Mouse (Mus musculus) midbrain, postnatal 0 days (tissue): ENCODE measurements around the gene Hs3st1. TPM values are rescaled to one million over a fixed set of nuclear protein-coding genes. Genes with fewer than 3 reads are reported as not detected.

Source experiments
- ATAC-seq: fragments of 200-750 bp; cut with Nextera tagmentation; 2 replicates; pipeline ENCODE4 v1.8.0; 2017; ENCODE audit warnings: moderate number of reproducible peaks, mild to moderate bottlenecking, moderate TSS enrichment, moderate library complexity; ENCODE audit not compliant: low FRiP score
- DNase-seq: peaks from one replicate; pipeline ENCODE4 v3.0.0-alpha.2; 2015; ENCODE audit warnings: low spot score
- H3K27ac ChIP-seq: fragments of 300-500 bp; sonication (generic); 2 replicates; pipeline ENCODE4 v1.5.1; 2014; ENCODE audit warnings: low read depth, mild to moderate bottlenecking, low read length, mixed read lengths
- H3K27me3 ChIP-seq: fragments of 300-500 bp; sonication (generic); 2 replicates; pipeline ENCODE4 v1.6.1; 2014; ENCODE audit warnings: low read length, control low read depth, mixed read lengths; ENCODE audit not compliant: insufficient read depth
- H3K36me3 ChIP-seq: fragments of 300-500 bp; sonication (generic); 2 replicates; pipeline ENCODE4 v1.6.1; 2014; ENCODE audit warnings: low read length, control low read depth, mixed read lengths; ENCODE audit not compliant: insufficient read depth
- H3K4me1 ChIP-seq: fragments of 300-500 bp; sonication (generic); 2 replicates; pipeline ENCODE4 v1.6.1; 2014; ENCODE audit warnings: mild to moderate bottlenecking, control low read depth, antibody characterized with exemption, low read length, mixed read lengths; ENCODE audit not compliant: insufficient read depth
- H3K4me2 ChIP-seq: fragments of 300-500 bp; sonication (generic); 2 replicates; pipeline ENCODE4 v1.6.1; 2014; ENCODE audit warnings: low read depth, mild to moderate bottlenecking, low read length, mixed read lengths; ENCODE audit not compliant: poor library complexity, severe bottlenecking
- H3K4me3 ChIP-seq: fragments of 300-500 bp; sonication (generic); 2 replicates; pipeline ENCODE4 v1.5.1; 2014; ENCODE audit warnings: low read depth, mild to moderate bottlenecking, low read length, moderate library complexity
- H3K9ac ChIP-seq: fragments of 300-500 bp; sonication (generic); replicated peaks from 2 replicates; pipeline ENCODE4 v1.6.1; 2014; ENCODE audit warnings: mild to moderate bottlenecking, low read length, moderate library complexity, mixed read lengths; ENCODE audit not compliant: poor library complexity, severe bottlenecking
- H3K9me3 ChIP-seq: fragments of 300-500 bp; sonication (generic); 2 replicates; pipeline ENCODE4 v1.6.1; 2016; ENCODE audit warnings: low read length, control low read depth
- CTCF ChIP-seq: IDR thresholded peaks from 2 replicates; pipeline ENCODE4 v1.5.1; 2016; ENCODE audit warnings: antibody characterized with exemption, mild to moderate bottlenecking
- WGBS: fragments of 180-500 bp; shearing (Covaris S2); extraction: QIAGEN DNeasy Blood & Tissue Kit; methylation state at CpG from one replicate; pipeline ENCODE4 v1.1.7; 2014; 5-methylcytosine and 5-hydroxymethylcytosine counted together
- polyA plus RNA-seq: library from polyadenylated mRNA; unstranded; fragments of >200 nt; fragmentation: Nextera tagmentation; extraction: Ambion mirVana; gene quantifications from 2 replicates; pipeline ENCODE4 v1.2.1, GENCODE M21; 2015
- total RNA-seq: library from RNA; depleted of rRNA; stranded (reverse); fragments of >200 nt; gene quantifications from 2 replicates; pipeline ENCODE4 v1.2.3, GENCODE M21; 2014

The Hs3st1 gene
- total and polyA plus RNA-seq, 2 experiments from 2014 or later = 29.6 to 42.3 TPM

GRCm38 (mm10) chr5:39733013-39733749 lies 22.1 kb downstream of the Hs3st1 start:
- DNase-seq (no peak), ATAC-seq (no peak)
- Histone ChIP-seq H3K9ac (no peak overlapping the region), H3K4me2 (no peak overlapping the region), H3K36me3 (no peaks in the 10 kb centered on the region), H3K27me3 (no peaks in the 10 kb centered on the region), H3K9me3 (no peaks in the 10 kb centered on the region), H3K4me1 (no peaks in the 10 kb centered on the region), H3K4me3 (no peak overlapping the region), H3K27ac (no peak overlapping the region)
- no peak for TF ChIP-seq CTCF
- WGBS = 67% methylated on average over 5 of the region's 5 CpGs

GRCm38 (mm10) chr5:39715694-39716550 lies 39.4 kb downstream of the Hs3st1 start:
- Histone ChIP-seq H3K4me1 (no peaks in the 10 kb centered on the region), H3K27me3 (no peaks in the 10 kb centered on the region), H3K9me3 (no peaks in the 10 kb centered on the region), H3K4me3 (no peak overlapping the region), H3K4me2 (no peak overlapping the region), H3K36me3 (no peaks in the 10 kb centered on the region), H3K9ac (no peak overlapping the region), H3K27ac (no peak overlapping the region)
- 83% methylated on average over 13 of the region's 13 CpGs for WGBS
- ATAC-seq (no peak), DNase-seq (no peak)
- no peak for TF ChIP-seq CTCF

- Histone ChIP-seq H3K36me3 (no peaks in the 10 kb centered on the region), H3K9ac (no peak overlapping the region), H3K4me2 (no peak overlapping the region), H3K4me3 (no peak overlapping the region), H3K4me1 (no peaks in the 10 kb centered on the region), H3K9me3 (no peaks in the 10 kb centered on the region), H3K27ac (no peak overlapping the region), H3K27me3 (no peaks in the 10 kb centered on the region)
- DNase-seq = no peak
- 73% methylated on average over 5 of the region's 5 CpGs for WGBS
- no peak for ATAC-seq
- no peak for TF ChIP-seq CTCF
Measured at GRCm38 (mm10) chr5:39715193-39715592, 40.1 kb downstream of the Hs3st1 start.

DNA sequence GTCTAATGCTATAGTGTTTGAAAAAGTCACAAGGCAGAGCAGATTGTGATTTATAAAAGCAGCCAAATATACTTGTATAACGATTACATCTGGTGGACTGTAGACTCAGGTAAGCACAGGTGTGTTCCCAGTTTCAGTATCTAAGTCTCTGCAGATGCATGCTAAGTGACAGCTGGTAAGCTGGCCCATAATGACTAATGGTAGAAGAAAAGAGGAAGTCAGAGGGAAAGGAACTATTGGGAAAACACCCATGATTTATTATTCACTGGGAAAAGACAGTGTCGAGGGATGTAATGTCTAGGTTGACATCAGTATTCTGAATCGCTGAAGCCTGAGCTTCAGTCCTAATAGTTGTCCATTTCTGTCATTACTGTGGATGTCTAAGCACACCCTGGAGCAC lies 49.7 kb downstream of the Hs3st1 start:
- no peaks in the 10 kb centered on the region for H3K4me1 ChIP-seq
- no peak for TF ChIP-seq CTCF
- H3K36me3 ChIP-seq = no peaks in the 10 kb centered on the region
- no peaks in the 10 kb centered on the region for H3K27me3 ChIP-seq
- DNase-seq (no peak), ATAC-seq (no peak)
- 85% methylated on average over 3 of the region's 3 CpGs for WGBS
- no peak overlapping the region for H3K4me3 ChIP-seq
- H3K9ac ChIP-seq = no peak overlapping the region
- no peak overlapping the region for H3K4me2 ChIP-seq
- no peak overlapping the region for H3K27ac ChIP-seq
- H3K9me3 ChIP-seq = no peaks in the 10 kb centered on the region

DNA sequence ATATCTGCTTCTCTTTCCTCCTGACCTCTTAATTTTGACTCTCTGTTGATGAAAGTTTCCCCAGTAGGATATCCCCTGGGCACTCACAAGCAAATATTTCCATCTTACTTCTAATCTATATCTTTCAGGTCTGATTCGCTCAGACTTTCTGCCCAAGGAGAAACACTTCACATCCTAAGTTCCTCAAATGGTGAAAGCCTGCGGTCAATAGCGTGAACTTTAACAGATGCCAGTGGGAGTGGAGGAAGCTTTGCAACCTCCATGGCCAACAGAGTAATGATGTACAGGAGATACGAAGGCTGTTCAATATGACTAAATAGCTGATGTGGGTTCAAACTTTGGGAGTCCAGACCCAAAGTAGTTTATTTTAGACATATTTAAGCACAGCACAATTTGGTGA lies 94.4 kb downstream of the Hs3st1 start:
- TF ChIP-seq CTCF = no peak
- no peaks in the 10 kb centered on the region for H3K9me3 ChIP-seq

GRCm38 (mm10) chr5:39659417-39659816 lies 95.9 kb downstream of the Hs3st1 start:
- no peak for TF ChIP-seq CTCF
- H3K27me3 ChIP-seq = no peaks in the 10 kb centered on the region
- no peaks in the 10 kb centered on the region for H3K9me3 ChIP-seq
- 45% methylated on average over 2 of the region's 2 CpGs for WGBS
- no peak overlapping the region for H3K4me2 ChIP-seq
- ATAC-seq = no peak
- H3K36me3 ChIP-seq = no peaks in the 10 kb centered on the region
- no peak overlapping the region for H3K9ac ChIP-seq
- DNase-seq = no peak
- no peak overlapping the region for H3K27ac ChIP-seq
- no peaks in the 10 kb centered on the region for H3K4me1 ChIP-seq
- H3K4me3 ChIP-seq = no peak overlapping the region

More for the DNA sequence above, 94.4 kb downstream of the Hs3st1 start:
- no peak overlapping the region for H3K27ac ChIP-seq
- WGBS = 93% methylated on average over 4 of the region's 4 CpGs
- H3K4me1 ChIP-seq = no peaks in the 10 kb centered on the region
- H3K4me3 ChIP-seq = no peak overlapping the region
- no peaks in the 10 kb centered on the region for H3K27me3 ChIP-seq
- DNase-seq (no peak), ATAC-seq (no peak)
- no peak overlapping the region for H3K4me2 ChIP-seq
- no peaks in the 10 kb centered on the region for H3K36me3 ChIP-seq
- H3K9ac ChIP-seq = no peak overlapping the region
